Mouse (Mus musculus) natural killer cell, adult 2 months (primary cell): ENCODE results near the gene Ern1.

Source experiments
- DNase-seq, 2 experiments: peaks; one replicate each; pipeline ENCODE4 v3.0.0; 2022; ENCODE audit warnings: low spot score in 2 of 2

Ern1 gene

GRCm38 (mm10) chr11:106344910-106345309 lies 142.7 kb downstream of the Ern1 start:
- no peak for DNase-seq
